Mouse (Mus musculus) retina, postnatal 7 days (tissue): Measurements from ENCODE around the gene Gm38655.
"Not testable (repeated sequence)": the region's sequence is repeated elsewhere in the genome, so short reads cannot be mapped to it uniquely, and the experiment has no call there.

Experiments
- DNase-seq: peaks from one replicate; pipeline ENCODE4 v3.0.0-alpha.2; 2012; ENCODE audit warnings: low read depth, low spot score

Gm38655 gene

GRCm38 (mm10) chr17:25175411-25175810, at the start of gene Gm38655:
Gene Gm38655 (minus strand): TSS chr17:25175471.
- DNase-seq: no peak

DNA sequence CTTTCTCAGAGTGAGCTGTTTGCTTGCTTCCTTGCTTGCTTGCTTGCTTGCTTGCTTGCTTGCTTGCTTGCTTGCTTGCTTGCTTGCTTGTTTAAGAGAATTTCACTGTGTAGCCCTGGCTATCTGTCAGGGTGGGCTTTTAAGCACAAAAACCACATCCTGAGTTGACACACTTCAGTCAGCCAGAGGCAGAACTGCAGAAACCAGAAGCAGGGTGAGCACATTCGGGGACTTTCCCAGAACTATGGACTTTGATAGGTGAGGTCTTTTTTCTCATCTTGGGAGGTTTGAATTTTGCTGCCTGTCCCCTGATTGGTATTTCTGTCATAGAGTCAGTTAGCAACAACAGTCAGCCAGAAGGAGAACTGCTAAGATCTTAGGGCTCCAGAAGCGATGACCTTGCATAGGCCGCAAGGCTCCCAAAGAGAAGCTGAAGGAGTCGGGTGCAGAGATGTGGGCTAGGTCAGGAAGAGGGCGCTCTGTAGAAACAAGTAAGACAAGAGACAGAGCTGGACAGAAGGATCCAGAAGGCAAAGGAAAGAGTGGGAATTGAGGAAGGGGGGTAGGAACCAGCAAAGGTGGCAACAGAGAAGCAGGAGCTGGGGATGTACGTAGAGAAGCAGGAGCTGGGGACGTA, 49.4 kb upstream of the Gm38655 start:
- DNase-seq: no peak

GRCm38 (mm10) chr17:25222951-25223601, 47.8 kb upstream of the Gm38655 start:
- no peak for DNase-seq

DNA sequence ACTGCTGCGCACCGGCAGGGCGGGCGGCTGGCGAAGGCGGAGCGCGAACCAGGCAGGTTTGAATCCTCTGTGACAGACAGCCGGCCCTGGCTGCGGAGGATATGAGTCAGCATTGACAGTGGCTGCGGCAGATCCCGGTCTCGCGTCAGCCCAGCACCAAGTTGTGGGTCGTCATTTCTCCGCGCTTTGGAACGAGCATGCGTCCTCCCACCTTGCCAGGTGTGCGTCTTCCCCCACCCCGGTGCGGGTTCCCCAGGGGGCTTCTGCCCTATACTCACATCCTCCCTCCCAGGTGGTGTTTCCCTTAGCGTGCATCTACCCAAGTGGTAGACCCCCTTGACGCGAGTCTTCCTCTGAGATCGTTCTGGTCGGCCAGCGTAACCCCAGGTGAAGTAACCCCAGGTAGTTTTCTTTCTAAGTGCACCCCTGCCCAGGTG, 47.3 kb upstream of the Gm38655 start:
- DNase-seq: not testable (repeated sequence)

GRCm38 (mm10) chr17:25221821-25222503, 46.7 kb upstream of the Gm38655 start:
- DNase-seq: no peak

GRCm38 (mm10) chr17:25220746-25221145, 45.5 kb upstream of the Gm38655 start:
- DNase-seq: no peak

GRCm38 (mm10) chr17:25219492-25220295, 44.4 kb upstream of the Gm38655 start:
- DNase-seq: no peak

DNA sequence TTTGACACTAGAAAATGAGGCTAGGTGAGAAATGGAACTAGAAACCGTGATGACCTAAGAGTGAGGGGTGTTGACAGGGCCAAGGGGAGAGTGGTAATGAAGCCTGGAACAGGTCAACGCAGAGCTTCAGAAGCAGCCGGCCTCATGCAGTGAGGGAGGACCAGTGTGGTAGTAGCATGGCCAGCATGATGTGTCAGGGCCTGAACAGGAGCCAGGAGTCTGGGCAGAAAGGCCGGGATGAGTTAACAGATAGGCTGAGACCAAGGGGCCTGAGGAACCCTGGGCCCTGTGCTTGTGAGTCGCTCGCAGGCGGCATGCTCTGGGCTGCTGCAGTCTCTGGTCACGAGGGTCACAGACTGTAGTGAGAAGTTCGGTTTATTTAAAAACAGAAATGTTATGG, 43.7 kb upstream of the Gm38655 start:
- DNase-seq: no peak

DNA sequence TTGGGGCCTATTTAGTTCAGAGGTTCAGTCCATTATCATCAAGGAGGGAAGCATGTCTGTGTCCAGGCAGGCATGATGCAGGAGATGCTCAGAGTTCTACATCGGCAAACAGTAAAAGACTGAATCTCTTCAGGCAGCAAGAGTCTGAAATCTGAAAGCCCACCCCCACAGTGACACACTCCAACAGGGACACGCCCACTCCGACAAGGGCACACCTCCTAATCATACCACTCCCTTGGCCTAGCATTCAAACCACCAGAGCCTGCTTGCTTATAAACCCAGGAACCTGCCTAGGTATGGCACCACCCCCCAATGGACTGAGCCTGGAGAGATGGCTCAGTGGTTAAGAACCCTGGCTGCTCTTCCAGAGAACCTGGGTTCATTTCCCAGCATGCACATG, 40.2 kb upstream of the Gm38655 start:
- no peak for DNase-seq

DNA sequence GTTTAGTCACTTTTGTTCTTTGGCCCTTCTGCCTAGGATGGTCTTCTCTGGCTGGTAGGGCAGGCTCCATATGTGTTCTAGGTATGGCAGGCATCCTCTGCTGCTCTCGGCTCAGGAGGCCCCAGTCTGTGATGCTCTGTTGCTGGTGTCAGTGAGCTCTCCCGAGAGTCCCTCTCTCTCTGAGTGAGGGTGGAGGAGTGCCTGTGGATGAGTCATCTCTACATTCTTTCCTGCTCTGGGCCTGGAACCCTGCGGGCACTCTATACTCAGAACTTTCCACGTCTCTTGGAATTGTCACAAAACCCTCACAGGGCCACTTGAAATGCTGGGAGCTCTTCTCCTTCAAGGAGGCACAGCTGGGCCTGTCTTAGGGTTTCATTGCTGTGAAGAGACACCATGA, 36.4 kb upstream of the Gm38655 start:
- DNase-seq: no peak

- DNase-seq: no peak
Observed at GRCm38 (mm10) chr17:25210680-25211466, 35.6 kb upstream of the Gm38655 start.

GRCm38 (mm10) chr17:25210006-25210405, 34.7 kb upstream of the Gm38655 start:
- no peak for DNase-seq

DNA sequence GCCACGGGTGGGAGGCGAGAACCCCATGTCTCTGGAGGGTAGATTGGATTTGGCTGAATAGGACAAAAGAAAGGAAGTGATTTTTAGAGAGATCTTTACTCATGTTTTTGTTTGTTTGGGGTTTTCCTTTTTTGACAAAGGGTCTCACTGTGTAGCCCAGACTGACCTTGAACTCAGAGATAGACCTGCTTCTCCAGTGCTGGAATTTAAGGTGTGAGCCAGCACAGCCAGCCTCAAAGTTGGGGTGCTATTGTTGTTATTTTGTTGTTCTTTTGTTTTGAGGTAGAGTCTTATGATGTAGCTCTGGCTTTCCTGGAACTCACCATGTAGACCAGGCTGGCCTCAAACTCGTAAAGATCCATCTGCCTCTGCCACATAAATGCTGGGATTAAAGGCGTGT, 27.1 kb upstream of the Gm38655 start:
- no peak for DNase-seq

DNA sequence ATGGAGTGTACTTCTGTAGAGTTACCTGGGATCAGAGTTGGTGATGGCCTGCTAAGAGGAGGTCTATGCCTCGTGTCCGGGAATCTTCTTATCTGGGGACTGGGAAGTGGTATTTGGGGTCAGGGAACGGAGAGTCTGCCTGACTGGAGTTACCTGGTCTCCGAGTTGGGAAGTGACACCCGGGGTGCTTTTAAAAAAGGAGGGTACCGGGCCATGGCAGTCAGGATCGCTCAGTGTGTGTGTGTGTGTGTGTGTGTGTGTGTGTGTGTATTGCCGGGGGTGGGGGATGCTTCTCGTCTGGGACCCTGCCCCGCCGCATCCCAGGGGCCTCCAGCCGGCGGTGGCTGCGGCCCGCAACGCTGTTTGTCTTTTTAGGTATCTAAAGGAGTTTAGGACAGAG, 13.8 kb upstream of the Gm38655 start:
- DNase-seq: no peak

DNA sequence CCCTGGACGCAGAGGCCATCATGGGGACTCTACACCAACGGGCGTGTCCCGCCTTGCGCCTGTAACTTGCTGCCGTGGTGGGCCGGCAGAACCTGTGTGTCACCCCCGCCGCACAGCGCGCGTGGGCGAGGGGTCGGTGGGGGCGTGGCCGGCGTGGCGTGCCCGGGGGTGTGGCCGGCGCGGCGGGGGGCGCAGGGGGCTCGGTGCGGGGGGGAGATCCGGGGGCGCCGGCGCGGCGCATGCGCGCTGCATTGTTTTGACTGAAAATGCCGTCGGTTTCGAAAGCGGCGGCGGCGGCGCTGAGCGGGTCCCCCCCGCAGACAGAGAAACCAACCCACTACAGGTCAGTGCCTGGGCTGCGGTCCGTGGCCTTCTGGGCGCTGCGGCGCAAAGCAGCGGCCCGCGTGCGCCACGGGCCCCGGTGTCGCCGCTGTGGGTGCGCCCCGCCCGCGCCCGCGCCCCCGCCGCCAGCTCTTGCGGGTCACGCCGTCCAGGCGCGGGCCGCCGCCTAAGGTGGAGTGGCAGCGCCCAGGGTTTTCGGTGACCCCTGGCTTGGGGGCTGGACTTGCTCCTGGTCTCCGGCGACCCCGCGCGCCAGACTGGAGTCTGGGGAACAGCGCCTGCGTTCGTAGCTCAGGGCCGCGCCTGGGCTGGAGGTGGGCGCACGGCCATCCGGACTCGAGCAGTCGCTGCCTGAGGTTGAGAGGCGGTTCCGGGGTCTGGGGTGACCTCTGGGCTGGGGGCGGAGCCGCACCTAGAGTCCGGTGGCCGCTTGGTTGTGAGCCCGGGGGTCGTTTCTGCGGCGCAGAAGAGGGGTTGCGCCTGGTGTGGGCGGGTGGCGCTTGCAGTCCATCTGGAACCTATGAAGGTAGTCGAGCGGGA, 13.1 kb upstream of the Gm38655 start, which contains the start of gene Unkl:
Gene Unkl (plus strand): TSS at position 248 of the 882 bp plus-strand sequence.
- DNase-seq: peak; percentile 51

- no peak for DNase-seq
Observed at GRCm38 (mm10) chr17:25187784-25188149, 12.5 kb upstream of the Gm38655 start.

- DNase-seq: no peak
Observed at GRCm38 (mm10) chr17:25184961-25185360, 9.7 kb upstream of the Gm38655 start.

GRCm38 (mm10) chr17:25184129-25184691, 8.9 kb upstream of the Gm38655 start, which contains the start of gene BC003965:
Gene BC003965 (plus strand): TSS chr17:25184554.
- peak; percentile 99 for DNase-seq

- no peak for DNase-seq
Observed at GRCm38 (mm10) chr17:25183232-25183631, 8.0 kb upstream of the Gm38655 start.

- DNase-seq: no peak
Observed at GRCm38 (mm10) chr17:25172558-25172957, 2.7 kb downstream of the Gm38655 start.
